Mouse (Mus musculus) granulocyte monocyte progenitor cell, adult 5-6 weeks (primary cell): ENCODE measurements around the gene Adgre5. TPM values are rescaled to one million over a fixed set of nuclear protein-coding genes. Genes with fewer than 3 reads are reported as not detected.

ENCODE experiments used
- ATAC-seq: replicated peaks from 2 replicates; pipeline ENCODE4 v1.8.0; 2016; ENCODE audit warnings: mild to moderate bottlenecking, moderate TSS enrichment, inconsistent platforms; ENCODE audit not compliant: poor library complexity, severe bottlenecking
- total RNA-seq, 2 experiments: library from RNA; stranded (forward) in 1 of 2; stranded (reverse) in 1 of 2; fragments of 200-712, 200-1000 nt in 1 of 2; fragments of >200 nt in 1 of 2; fragmentation: Nextera tagmentation in 1 of 2; gene quantifications; 2 replicates each; pipeline ENCODE4 v1.2.3; 2014 to 2017

The Adgre5 gene
- total RNA-seq, 2 experiments from 2014 or later = 25.7 to 27.2 TPM

GRCm38 (mm10) chr8:83757084-83757607 is 16.0 kb upstream of the Adgre5 start:
- no peak for ATAC-seq

DNA sequence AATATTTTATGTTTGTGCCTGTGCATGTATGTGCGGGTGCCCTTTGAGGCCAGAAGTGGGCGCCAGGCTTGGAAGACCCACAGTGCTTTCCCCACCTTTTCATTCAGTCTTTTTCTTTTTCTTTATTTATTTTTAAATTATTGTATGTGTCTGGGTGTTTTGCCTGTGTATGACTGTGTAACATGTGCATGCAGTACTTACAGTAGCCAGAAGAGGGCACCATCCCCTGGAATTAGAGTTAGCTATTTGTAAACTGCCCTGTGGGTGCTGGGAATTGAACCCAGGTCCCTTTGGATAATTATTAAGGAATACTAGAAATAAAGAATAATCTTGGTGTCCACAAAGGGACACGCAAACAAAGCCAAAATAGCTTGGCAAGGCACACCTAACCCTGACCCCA is 15.1 kb upstream of the Adgre5 start:
- no peak for ATAC-seq

GRCm38 (mm10) chr8:83754149-83754548 is 13.0 kb upstream of the Adgre5 start:
- ATAC-seq = no peak

- no peak for ATAC-seq
Observed at GRCm38 (mm10) chr8:83749265-83749664, 8.1 kb upstream of the Adgre5 start.

DNA sequence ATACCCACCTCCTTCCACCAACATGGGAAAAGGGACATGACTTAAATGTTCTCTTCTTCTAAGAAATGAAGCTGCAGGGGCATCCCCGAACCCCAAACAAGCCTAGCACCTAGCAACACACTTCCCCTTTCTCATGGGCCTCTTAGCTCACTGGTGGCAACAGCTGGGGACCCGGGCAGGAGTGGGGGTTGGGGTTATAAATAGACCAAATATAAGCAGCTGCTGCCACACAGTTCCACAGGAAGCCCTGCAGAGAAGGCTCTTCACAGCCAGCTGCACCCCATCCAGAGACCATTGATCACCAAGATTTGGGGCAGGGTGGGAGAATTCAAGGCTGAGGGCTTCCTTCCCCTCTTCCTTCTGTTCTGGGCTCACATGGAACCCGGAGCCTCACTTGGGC is 7.6 kb upstream of the Adgre5 start:
- ATAC-seq = peak; percentile 83

- peak; percentile 69 for ATAC-seq
Observed at GRCm38 (mm10) chr8:83747661-83748346, 6.7 kb upstream of the Adgre5 start.

GRCm38 (mm10) chr8:83744070-83744469 is 2.9 kb upstream of the Adgre5 start:
- ATAC-seq = no peak

- ATAC-seq = no peak
Observed at GRCm38 (mm10) chr8:83742968-83743367, 1.8 kb upstream of the Adgre5 start.

DNA sequence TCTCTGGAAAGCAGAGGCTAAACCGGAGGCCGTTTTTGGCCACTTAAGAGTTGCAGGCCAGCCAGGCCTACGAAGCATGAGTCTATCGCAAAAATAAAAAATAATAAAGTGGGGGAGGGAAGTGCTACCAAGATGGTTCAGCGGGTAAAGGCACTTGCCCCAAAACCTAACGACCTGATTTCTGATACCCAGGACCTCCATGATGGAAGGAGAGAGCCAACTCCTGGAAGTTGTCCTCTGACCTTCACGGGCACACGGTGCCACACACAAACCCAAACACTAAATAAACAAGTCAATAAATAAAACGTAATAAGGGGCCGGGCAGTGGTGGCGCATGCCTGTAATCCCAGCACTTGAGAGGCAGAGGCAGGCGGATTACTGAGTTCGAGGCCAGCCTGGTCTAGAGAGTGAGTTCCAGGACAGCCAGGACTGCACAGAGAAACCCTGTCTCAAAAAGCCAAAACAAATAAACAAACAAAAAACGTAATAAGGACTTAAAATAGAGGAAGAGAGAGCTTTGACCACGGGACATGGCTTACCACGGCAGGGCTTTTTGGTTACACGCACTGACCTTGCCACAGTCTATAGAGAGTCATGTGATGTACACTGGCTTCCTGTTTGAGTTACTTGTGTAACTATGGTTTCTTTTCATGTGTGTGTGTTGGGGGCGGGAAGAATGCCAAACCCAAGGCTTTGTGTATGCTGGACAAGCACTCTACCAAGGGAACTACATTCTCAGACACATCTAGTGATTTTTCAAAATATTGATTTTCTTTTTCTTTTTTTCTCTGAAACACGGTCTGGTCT is 926 bp upstream of the Adgre5 start:
- ATAC-seq = peak; percentile 40

DNA sequence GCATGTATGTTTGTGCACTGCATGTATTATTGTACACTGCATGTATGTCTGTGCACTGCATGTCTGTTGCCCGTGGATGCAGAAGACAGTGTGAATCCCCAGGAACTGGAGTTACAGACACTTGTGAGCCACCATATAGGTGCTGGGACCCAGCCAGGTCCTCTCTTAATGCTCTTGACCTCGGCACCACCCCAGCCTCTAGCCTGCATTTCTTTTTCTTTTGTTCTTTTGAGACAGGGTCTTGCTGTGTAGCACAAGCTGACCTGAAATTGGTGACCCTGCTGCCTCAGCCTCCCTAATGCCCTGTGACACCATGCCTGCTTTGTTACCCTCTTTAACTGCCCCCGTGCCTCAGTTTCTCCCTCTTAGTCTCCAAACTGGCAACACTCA is 545 bp downstream of the Adgre5 start:
- ATAC-seq = no peak

- peak; percentile 57 for ATAC-seq
Observed at GRCm38 (mm10) chr8:83739711-83740468, 1.2 kb downstream of the Adgre5 start.

- no peak for ATAC-seq
Observed at GRCm38 (mm10) chr8:83738949-83739710, 2.0 kb downstream of the Adgre5 start.

- ATAC-seq = peak; percentile 41
Observed at GRCm38 (mm10) chr8:83737852-83738562, 3.1 kb downstream of the Adgre5 start.

DNA sequence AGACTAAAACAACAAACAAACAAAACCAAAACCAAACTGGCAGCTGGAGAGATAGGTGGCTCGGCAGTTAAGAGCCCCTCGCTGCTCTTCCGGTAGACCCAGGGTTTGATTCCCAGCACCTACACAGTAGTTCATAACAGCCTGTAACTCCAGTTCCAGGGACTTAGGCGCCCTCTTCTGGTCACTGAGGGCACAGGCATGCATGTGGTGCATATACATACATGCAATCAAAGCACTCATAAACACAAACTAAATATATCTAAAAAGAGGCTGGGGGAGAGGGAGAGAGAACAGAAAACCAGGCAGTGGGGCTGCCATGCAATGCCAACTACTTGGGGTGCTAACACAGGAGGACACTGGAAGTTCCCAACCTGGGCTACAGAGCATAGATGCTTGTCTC is 3.8 kb downstream of the Adgre5 start:
- ATAC-seq = no peak

DNA sequence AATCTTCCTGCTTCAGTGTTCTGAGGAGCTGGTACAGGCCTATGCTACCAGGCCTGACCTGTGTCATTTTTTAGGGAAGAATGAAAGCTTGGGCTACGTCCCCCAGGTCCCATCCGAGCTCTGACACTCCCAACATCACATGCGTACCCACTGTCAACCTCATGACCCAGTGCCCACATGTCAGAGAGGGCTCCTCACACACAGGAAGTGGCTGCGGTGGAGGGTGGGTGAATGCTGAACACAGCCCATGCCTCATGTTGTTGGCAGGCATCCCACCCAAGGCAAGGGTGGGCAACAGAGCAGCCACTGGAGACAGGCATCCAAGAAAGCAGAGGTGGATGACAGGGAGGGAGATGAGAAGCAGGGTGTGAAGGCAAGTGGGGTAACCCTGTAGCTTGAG is 4.4 kb downstream of the Adgre5 start:
- peak; percentile 21 for ATAC-seq

DNA sequence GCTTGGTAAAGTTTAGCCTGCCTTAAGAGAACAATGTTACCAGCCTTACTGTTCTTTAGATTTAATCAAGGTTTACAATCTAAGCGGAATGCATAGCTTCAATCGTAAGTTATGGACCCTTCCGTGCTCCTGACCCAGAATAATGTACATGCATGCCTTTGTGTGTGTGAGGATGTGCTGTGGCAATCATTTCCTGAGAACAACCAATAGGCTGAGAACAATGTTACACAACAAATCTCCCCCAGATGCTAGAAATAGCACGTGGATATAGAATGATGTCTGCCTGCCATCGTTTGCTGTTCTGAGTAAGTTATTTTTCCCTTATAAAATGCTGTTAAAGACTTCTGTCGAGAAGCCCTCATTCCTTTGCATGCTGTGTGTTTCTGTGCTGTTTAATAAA is 8.2 kb downstream of the Adgre5 start:
- peak; percentile 61 for ATAC-seq

DNA sequence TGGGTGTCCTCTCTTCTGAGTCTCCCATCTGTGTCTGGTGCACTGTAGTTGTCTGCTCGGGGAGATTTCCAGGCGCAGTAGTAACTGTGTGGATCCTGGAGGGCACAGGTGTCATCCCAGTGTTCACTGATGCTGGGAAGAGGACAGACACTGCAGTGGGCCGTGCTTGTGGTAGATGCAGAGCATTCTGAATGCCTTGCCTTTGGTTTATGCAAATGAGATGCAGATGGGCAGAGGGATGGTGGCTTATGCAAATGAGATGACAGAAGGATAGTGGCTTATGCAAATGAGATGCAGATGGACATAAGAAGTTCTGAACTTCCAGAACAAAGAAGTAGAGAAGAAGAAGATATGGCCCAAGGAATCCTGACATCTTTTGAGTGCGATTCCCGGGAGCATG is 9.2 kb downstream of the Adgre5 start:
- no peak for ATAC-seq

DNA sequence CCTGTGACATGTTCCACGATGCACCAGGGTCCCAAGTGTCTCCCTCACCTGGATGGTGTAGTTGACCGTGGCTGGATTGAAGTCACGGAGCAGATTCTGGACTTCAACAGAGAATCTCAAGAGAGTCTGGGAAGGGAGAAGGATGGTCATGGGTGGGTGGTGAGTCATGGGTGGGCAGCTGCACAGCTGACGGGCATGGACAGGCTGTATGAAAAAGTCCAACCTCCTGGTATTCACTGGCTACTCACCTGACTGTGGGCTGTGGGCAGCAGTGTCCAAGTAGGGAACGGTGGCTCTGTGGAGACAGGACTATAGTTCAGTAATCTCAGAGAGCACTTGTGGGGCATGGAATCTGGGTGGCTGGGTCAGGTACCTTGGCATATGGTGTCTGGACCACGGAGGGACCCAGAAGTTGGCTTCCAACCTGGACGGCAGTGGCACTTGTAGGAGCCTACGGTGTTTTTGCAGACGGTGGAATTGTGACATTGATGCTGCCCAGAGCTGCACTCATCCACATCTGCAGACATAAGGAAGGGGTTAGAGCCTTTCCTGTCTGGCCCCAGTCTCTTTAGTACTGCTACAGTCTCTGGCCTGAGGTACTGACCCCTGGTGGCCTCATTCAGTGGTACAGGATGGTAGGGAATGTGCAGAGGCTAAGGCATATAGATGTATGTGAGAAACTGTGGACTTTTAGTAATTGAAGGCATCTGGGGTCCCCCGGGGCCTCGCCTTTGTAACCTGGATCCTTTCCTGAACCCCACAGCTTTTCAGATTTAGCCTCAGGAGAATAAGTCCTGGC is 11.9 kb downstream of the Adgre5 start:
- ATAC-seq = peak; percentile 46
